Mouse (Mus musculus) MEL (cell line): ENCODE results near the gene Fryl.

Source experiments
- CTCF ChIP-seq, 3 experiments: IDR thresholded peaks in 2 of 3; conservative IDR thresholded peaks in 1 of 3; 2 replicates each; pipeline ENCODE4 v1.5.1; 2011 to 2012; ENCODE audit warnings: low read length in 3 of 3, low read depth in 2 of 3, mild to moderate bottlenecking in 2 of 3, improper control_type of control experiment in 1 of 3, inconsistent platforms in 1 of 3, mixed read lengths in 1 of 3, moderate library complexity in 1 of 3; ENCODE audit not compliant: control insufficient read depth in 1 of 3, insufficient read depth in 1 of 3, poor library complexity in 1 of 3, severe bottlenecking in 1 of 3
- KAT2A ChIP-seq: conservative IDR thresholded peaks from 2 replicates; pipeline ENCODE4 v1.6.1; 2012; ENCODE audit warnings: low read depth, low read length, improper control_type of control experiment, inconsistent platforms
- MXI1 ChIP-seq: IDR thresholded peaks from 2 replicates; pipeline ENCODE4 v1.6.1; 2011; ENCODE audit warnings: mild to moderate bottlenecking, low read depth, low read length, improper control_type of control experiment
- POLR2A ChIP-seq, 2 experiments: IDR thresholded peaks; 2 replicates each; pipeline ENCODE4 v1.6.1; 2011 to 2012; ENCODE audit warnings: low read length in 2 of 2, mild to moderate bottlenecking in 2 of 2, control low read depth in 1 of 2, improper control_type of control experiment in 1 of 2, low read depth in 1 of 2, moderate library complexity in 1 of 2; ENCODE audit not compliant: control insufficient read depth in 1 of 2, insufficient read depth in 1 of 2, poor library complexity in 1 of 2
- POLR2AphosphoS2 ChIP-seq: IDR thresholded peaks from 2 replicates; pipeline ENCODE4 v1.6.1; 2011; ENCODE audit warnings: low read length, improper control_type of control experiment
- ZKSCAN1 ChIP-seq: IDR thresholded peaks from 2 replicates; pipeline ENCODE4 v1.6.1; 2012; ENCODE audit warnings: low read depth, mild to moderate bottlenecking, inconsistent platforms, low read length, improper control_type of control experiment, moderate library complexity

DNA sequence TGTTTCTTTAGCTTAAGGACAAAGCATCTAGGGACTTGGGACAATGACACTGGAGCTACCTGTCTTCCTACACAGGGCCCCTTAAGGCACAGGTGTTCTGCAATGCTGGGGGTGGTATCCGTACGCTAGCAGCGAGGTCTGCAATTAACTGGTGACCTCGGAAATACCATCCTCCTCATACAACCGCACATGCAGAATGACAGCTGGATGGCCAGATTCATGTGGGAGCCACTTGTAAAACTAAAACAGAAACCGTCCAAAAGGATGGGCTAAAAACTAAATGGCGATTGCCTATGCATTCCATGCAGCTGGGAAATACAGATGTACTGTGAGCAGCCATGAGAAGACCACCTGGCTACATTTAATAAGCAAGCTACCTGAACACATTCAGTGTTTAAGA, 34.6 kb downstream of the Fryl start:
- TF ChIP-seq KAT2A, result no peak
- no peak for TF ChIP-seq CTCF (IDR thresholded peaks at IDR 0.05 in 2 of 3, conservative IDR thresholded peaks at IDR 0.05 in 1 of 3; ENCODE audit: control insufficient read depth in 1 of 3, insufficient read depth in 1 of 3, low read depth in 2 of 3, low read length in 3 of 3, poor library complexity in 1 of 3, severe bottlenecking in 1 of 3)
- no peak for TF ChIP-seq POLR2A (IDR thresholded peaks at IDR 0.05; ENCODE audit: control insufficient read depth in 1 of 2, insufficient read depth in 1 of 2, low read depth in 1 of 2, low read length in 2 of 2, poor library complexity in 1 of 2)
- TF ChIP-seq POLR2AphosphoS2, result no peak
- no peak for TF ChIP-seq MXI1
- TF ChIP-seq ZKSCAN1, result no peak
